Mouse (Mus musculus) c-Kit-negative CD71-positive TER-119-positive erythroid progenitor cells, embryonic 14.5 days (primary cell): ENCODE results near the gene Fgf23.

ENCODE experiments used
- DNase-seq: peaks from one replicate; pipeline ENCODE4 v3.0.0-alpha.2; 2013; ENCODE audit warnings: low read depth, low spot score

Gene Fgf23

DNA sequence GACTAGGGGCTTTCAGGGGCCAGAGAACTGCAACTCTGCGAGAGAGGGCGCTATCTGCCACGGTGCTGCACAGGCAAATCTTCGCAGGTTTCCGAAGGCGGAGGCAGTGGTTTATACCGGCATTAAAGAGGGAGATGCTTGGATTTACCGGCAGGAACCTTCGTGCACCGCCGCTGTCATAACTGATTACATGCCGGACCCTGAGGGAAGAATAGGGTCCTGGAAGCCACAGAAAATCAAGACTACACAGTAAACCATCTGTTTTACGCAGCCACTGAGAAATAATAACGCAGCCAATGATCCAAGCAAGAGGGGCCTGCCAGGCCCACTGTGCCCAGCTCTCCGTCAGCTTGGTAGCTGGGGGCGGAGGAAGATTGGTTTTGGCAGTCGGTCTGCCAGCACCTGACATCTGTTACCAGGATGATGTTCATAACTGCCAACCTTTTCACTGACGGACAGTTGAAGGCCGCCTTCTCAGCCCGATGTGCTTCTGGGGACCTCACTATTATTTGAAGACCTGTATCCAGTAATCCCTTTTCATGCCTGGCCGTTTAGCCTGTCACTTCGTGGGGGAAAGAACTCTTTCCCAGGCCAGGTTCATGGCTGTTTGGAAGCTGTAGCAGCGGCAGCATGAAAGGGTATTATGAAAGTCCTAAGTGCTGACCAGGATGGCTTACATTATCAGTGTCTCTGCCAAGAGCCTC lies 42.2 kb downstream of the Fgf23 start:
- no peak for DNase-seq

DNA sequence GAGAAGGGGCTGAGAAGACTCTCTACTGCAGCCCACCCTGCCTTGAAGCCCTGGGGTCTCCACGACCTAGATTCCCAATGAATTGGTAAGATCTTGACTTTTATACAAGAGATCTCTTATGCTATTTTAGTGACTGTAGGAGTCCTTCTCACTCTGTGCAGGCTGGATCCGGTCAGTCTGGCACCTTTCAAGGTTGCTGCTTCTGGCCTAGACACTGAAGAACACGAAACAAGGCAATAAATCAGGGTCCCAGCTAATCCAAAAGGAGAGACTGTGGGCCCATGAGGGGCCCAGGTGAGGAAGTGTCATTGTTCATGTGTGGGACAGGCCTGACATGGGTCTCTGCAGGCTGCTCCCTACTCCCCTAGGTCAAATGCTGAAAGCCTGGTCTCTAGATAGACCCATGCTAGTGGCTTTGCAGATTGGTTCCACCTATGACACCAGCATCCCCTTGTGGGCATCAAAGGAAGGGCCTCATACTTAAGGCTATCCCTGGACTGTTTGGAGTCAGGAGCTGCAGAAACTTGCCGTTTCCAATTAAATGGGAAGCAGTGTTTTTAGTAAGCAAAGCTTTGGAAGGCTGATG lies 49.6 kb downstream of the Fgf23 start:
- no peak for DNase-seq

DNA sequence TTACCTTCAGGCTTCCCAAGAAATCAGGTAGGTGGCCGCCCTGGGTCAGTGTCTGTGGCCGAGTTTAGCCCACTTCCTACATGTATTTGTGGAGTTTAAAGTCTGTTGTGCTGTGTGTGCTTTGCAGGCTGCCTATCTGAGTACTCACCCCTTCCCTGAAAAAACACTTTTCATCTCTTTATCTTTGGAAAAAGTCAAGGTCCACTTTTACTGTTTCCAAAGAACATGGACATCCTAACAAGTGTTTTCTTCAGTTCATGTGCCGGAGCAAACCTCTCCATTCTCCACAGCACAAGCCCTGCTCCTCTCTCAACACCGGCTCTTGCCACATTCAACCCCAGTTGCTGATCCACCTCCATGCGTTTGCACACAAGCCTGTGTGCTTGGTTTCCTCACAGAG lies 50.3 kb downstream of the Fgf23 start:
- DNase-seq, result no peak

DNA sequence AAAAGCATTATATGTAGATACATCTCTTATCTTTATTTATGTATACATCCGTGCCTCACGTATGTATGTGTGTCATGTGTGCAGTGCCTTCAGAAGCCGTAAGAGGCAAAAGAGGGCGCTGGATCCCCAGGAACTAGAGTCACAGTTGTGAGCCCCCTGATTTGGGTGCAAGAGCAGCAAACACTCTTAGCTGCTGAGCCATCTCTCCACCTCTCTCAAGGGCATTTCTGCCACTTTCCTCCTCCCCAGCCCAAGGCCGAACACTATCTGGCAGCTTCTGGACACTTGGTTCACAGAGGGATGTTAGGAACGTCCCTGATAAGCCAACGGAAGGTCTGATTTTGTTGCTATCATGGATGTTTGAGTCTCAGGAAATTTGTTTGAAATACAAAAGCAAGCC lies 50.8 kb downstream of the Fgf23 start:
- DNase-seq, result no peak

DNA sequence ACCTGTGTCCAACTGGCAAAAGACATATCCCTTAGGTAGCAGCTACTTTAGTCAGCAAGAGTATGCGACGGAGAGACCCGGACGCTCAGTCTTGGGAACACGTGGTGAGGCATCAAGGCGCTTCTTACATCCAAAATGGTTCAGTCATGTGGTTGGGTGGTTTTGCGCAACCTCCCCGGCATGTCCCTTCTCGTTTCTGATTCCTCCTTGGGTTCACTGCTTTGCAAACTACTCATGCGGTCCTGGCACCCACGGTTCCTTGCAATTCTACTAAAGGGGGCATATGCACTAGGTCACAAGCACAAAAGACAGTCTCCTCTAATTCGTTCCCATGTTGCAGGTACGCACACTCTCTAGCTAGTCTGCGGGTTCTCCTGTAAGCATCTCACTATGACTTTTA lies 57.0 kb downstream of the Fgf23 start:
- no peak for DNase-seq

- no peak for DNase-seq
These were observed 57.7 kb downstream of the Fgf23 start for GRCm38 (mm10) chr6:127130377-127130776.
